Mouse (Mus musculus): ENCODE data around the gene Btbd10.

The Btbd10 gene

GRCm38 (mm10) chr7:113295077-113295890 is 73.9 kb downstream of the Btbd10 start:
- peak; percentile 39 for DNase-seq (ENCODE audit: low read depth, low spot score)

GRCm38 (mm10) chr7:113294598-113294997 is 74.6 kb downstream of the Btbd10 start:
- no peak for DNase-seq (ENCODE audit: low read depth, low spot score)

GRCm38 (mm10) chr7:113292193-113292592 is 77.0 kb downstream of the Btbd10 start:
- DNase-seq (ENCODE audit: low read depth, low spot score): no peak

GRCm38 (mm10) chr7:113291741-113292140 is 77.5 kb downstream of the Btbd10 start:
- no peak for DNase-seq (ENCODE audit: low read depth, low spot score)

GRCm38 (mm10) chr7:113289211-113289610 is 80.0 kb downstream of the Btbd10 start:
- DNase-seq (ENCODE audit: low read depth, low spot score): no peak

- DNase-seq (ENCODE audit: low read depth, low spot score): no peak
These were observed 83.8 kb downstream of the Btbd10 start for GRCm38 (mm10) chr7:113285405-113285804.

- no peak for DNase-seq (ENCODE audit: low read depth, low spot score)
These were observed 89.9 kb downstream of the Btbd10 start for GRCm38 (mm10) chr7:113279246-113279645.

- DNase-seq (ENCODE audit: low read depth, low spot score): no peak
These were observed 90.7 kb downstream of the Btbd10 start for GRCm38 (mm10) chr7:113278493-113278892.

GRCm38 (mm10) chr7:113277245-113277644 is 91.9 kb downstream of the Btbd10 start:
- no peak for DNase-seq (ENCODE audit: low read depth, low spot score)

GRCm38 (mm10) chr7:113272338-113272997 is 96.7 kb downstream of the Btbd10 start:
- DNase-seq (ENCODE audit: low read depth, low spot score): no peak

GRCm38 (mm10) chr7:113270991-113271390 is 98.2 kb downstream of the Btbd10 start:
- no peak for DNase-seq (ENCODE audit: low read depth, low spot score)

- DNase-seq (ENCODE audit: low read depth, low spot score): no peak
These were observed 98.6 kb downstream of the Btbd10 start for GRCm38 (mm10) chr7:113270551-113270950.

GRCm38 (mm10) chr7:113269921-113270320 is 99.3 kb downstream of the Btbd10 start:
- no peak for DNase-seq (ENCODE audit: low read depth, low spot score)

- DNase-seq (ENCODE audit: low read depth, low spot score): no peak
These were observed 100.1 kb downstream of the Btbd10 start for GRCm38 (mm10) chr7:113269081-113269480.

GRCm38 (mm10) chr7:113268287-113268686 is 100.9 kb downstream of the Btbd10 start:
- no peak for DNase-seq (ENCODE audit: low read depth, low spot score)

All from embryo, embryonic 11.5 days (tissue).